Mouse (Mus musculus): ENCODE results near the gene Eif2b2.

Gene Eif2b2

GRCm38 (mm10) chr12:85193923-85194622 lies 25.2 kb upstream of the Eif2b2 start:
- in situ Hi-C loops (cut with MboI, MseI), result loop anchor here (5.0 kb wide), 1 partner anchor 37 kb away; no protein-coding TSS in a partner anchor

DNA sequence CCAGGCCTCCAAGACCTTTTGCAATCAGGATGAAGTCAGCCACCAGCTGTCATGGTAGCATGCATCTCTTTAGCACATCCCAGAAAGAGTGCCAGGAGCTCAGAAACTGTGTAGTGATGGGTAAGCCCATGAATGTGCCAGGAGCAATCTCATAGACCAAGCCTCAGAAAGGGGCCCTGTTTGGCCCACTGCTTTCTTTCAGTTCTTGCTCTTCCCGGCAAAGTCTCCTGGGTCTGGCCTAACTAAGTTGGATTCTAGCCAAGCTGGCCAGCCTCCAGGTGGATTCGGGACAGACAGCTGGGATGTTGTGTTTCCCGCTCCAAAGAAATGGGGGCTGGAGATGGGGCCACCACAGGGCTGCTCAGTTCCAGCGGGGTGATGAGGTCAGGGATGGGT lies 24.7 kb upstream of the Eif2b2 start:
- in situ Hi-C loops (cut with MboI, MseI), result loop anchor here (5.0 kb wide), 1 partner anchor 37 kb away; no protein-coding TSS in a partner anchor

- in situ Hi-C loops (cut with MboI, MseI), result no loop called here
These were observed 24.2 kb upstream of the Eif2b2 start for GRCm38 (mm10) chr12:85195086-85195485.

- in situ Hi-C loops (cut with MboI, MseI), result no loop called here
These were observed 23.1 kb upstream of the Eif2b2 start for GRCm38 (mm10) chr12:85196191-85196590.

- in situ Hi-C loops (cut with MboI, MseI), result no loop called here
These were observed 21.9 kb upstream of the Eif2b2 start for GRCm38 (mm10) chr12:85197371-85197770.

DNA sequence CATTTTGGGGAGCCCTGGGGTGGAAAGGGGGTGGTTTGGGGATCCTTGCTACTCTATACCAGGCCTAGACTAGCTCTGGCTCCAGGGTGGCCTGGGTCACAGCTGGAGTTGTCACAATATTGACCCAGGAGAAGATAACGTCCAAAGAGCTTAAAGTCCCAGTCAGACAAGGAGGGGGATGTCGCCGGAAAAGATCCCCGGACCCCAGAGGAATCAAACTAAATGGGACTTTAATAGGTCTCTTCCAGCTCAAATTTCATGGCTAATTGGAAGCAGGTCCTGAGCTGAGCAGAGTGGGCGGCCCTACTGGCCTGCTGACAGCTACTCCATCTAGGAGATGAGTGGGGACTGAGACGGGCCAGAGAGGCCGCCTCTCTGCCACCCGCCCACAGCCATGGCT lies 21.3 kb upstream of the Eif2b2 start:
- in situ Hi-C loops (cut with MboI, MseI), result no loop called here

DNA sequence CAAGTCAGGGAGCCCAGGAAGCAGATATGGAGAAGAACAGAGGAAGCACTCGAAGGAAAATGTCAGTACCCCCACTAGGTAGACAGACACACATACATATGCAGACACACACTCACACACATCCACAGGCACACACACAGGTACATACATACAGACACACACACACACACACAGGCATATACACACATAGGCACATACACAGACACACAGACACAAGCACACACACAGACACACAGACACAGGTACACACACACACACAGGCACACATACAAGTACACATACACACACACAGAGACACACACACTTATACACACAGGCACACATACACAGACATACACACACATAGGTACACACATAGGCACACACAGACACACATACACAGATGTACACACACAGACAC lies 19.3 kb upstream of the Eif2b2 start:
- in situ Hi-C loops (cut with MboI, MseI), result loop anchor here (25.0 kb wide), 1 partner anchor 1888 kb away; no protein-coding TSS in a partner anchor

DNA sequence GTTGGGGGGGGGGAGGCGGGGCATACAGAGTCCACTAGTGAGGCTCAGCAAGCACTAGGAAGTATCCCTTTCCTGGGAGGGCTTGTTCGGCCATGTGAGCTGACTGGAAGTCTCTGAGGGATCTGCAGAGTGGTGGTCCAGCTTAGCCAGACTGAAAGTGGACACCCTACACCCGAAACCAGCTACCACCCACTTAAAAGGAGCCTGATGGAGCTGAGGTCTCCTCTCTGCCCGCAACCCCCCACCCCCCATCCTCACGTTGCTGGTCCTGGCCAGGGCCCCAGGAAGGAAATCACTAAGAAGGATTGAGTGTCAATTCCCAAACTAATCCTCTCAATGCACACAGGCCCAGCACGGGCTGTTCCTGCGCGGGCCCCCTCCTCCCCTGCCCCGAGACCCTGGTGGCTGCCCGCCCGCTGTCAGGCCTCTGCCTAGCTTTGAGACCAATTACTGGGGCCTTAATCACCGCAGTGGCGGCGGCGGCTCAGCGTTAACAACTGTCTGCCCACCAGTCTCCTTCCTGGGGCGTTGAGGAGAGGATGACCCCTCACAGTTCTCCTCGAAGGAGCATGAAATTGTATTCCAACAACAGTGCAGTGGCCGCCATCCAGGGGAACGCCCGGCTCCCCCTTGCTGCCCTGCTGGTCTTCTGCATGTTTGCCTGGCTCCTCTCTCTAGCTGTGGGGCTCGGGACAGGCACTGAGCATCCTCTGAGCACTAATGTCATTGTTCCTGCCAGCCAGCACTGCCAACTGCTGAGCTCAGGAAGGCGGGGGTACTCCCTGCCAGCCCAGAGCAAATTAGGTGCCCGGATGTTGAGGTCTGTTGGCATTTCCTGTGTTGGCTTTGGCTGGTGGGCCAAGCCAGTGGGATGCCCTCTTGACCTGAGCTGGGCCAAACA lies 18.1 kb upstream of the Eif2b2 start:
- in situ Hi-C loops (cut with MboI, MseI), result loop anchor here (25.0 kb wide), 1 partner anchor 1889 kb away; no protein-coding TSS in a partner anchor

- in situ Hi-C loops (cut with MboI, MseI), result loop anchor here (25.0 kb wide), 1 partner anchor 1889 kb away; no protein-coding TSS in a partner anchor
These were observed 17.5 kb upstream of the Eif2b2 start for GRCm38 (mm10) chr12:85201830-85202147.

DNA sequence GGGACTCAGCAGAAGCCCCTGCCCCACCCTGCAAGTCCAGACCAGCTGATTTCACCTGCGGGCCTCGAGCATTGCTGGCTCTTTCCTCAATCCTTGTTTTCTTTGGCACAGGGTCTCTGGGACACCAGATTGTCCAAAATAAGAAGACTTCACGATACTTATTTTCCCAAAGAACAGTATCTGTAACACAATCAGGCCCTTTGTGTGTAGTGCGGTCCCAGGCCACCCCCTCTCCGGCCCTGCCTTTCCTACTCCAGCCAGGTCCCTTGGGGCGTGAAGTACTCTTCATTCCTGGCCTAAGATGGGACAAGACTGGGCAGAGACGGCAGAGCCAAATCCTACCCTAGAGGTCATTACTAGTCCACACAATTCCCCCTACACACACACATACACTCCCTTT lies 17.1 kb upstream of the Eif2b2 start:
- in situ Hi-C loops (cut with MboI, MseI), result loop anchor here (25.0 kb wide), 1 partner anchor 1890 kb away; no protein-coding TSS in a partner anchor

- in situ Hi-C loops (cut with MboI, MseI), result loop anchor here (25.0 kb wide), 1 partner anchor 1891 kb away; no protein-coding TSS in a partner anchor
These were observed 15.6 kb upstream of the Eif2b2 start for GRCm38 (mm10) chr12:85203699-85204098.

GRCm38 (mm10) chr12:85204105-85204504 lies 15.2 kb upstream of the Eif2b2 start:
- in situ Hi-C loops (cut with MboI, MseI), result loop anchor here (25.0 kb wide), 1 partner anchor 1892 kb away; no protein-coding TSS in a partner anchor

DNA sequence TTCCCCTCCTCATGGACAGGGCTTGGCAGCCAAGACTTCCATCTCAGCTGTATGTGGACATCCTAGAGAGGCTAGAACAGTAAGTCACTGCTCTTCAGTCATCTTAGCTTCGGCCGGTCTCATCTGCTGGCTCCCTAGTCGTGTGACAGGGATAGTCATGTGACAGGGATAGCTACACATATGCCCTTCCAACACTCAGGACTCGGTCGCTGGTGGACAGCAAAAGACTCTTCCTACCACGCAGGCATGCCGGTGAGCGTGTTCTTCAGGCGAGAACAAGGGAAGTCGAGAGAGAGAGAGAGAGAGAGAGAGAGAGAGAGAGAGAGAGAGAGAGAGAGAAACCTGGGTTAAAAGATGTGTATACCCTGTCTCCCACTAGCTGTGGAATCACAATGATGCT lies 13.9 kb upstream of the Eif2b2 start:
- in situ Hi-C loops (cut with MboI, MseI), result loop anchor here (25.0 kb wide), 1 partner anchor 1893 kb away; no protein-coding TSS in a partner anchor

DNA sequence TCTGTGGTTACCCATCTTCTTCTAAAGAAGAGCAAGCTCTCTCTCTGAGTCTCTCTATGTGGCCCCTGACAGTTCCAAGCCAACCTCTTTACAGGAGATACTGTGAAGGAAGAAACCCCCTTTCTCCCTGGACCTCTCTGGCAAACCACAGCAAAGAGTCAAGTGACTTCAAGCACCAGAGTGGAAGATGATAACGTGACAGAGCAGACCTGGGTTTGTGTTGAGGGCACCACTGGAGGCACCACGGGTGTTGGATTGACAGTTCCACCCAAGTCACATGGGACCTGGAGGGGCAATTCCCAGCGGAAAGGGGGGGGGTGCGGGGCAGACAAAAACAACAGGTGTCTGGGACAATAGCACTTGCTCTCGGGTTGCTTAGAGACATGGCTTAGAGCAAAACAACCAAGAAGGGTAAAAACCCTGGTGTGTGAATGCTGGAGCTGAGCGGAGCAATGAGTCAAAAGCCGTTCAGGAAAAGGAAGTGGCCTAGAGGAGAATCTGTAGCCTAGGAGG lies 10.5 kb upstream of the Eif2b2 start:
- in situ Hi-C loops (cut with MboI, MseI), result loop anchor here (25.0 kb wide), 1 partner anchor 1896 kb away; no protein-coding TSS in a partner anchor

DNA sequence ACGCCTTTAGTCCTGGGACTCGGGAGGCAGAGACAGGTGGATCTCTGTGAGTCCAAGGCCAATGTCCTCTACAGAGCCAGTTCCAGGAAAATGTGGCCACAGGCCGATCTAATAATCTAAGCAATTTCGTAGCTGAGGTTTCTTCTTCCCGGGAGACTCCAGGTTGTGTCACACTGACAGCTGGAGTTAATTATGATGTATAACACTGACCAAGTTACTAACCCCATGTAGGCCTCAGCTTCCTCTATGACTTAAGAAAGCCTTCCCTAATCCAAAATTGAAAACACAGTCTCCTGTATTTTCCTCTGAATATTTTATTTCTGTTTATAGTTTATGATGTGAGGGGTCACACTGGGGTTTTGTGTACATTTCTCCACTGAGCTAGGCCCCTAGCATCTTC lies 4.2 kb upstream of the Eif2b2 start:
- in situ Hi-C loops (cut with MboI, MseI), result loop anchor here (10.0 to 25.0 kb wide), 3 partner anchors 50 to 1903 kb away; partner anchors contain the start of gene Rps6kl1

DNA sequence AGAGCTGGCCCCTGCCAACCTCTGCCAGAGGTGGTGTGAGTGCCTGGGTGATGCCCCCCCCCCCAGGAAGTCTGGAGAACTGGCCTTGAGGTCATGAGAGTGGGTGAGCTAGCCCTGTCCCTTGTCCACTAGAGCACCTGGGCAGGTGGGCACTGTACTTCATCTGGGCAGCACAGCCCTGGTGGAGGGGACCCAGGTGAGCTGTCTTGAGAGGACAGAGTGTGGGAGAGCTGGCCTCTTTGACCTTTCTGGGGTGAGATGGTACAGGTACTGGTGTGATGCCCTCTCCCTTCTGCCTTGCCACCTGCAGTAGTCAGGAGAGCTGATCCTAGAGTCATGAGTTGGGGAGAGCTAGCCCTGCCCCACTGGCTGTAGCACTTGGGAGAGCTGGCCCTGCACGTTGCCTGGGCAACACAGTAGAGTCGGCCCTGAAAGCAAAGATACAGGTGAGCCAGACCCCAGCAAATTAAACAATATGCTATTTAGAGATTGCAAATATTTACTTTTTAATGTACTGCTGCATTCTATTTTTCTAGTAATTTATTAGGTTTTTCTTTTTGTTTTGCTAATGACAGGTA lies 1.5 kb upstream of the Eif2b2 start:
- in situ Hi-C loops (cut with MboI, MseI), result loop anchor here (10.0 to 25.0 kb wide), 3 partner anchors 47 to 1906 kb away; partner anchors contain the start of gene Rps6kl1

GRCm38 (mm10) chr12:85219905-85220290 lies 617 bp downstream of the Eif2b2 start:
- in situ Hi-C loops (cut with MboI, MseI), result loop anchor here (10.0 to 25.0 kb wide), 3 partner anchors 45 to 1908 kb away; partner anchors contain the start of gene Rps6kl1

DNA sequence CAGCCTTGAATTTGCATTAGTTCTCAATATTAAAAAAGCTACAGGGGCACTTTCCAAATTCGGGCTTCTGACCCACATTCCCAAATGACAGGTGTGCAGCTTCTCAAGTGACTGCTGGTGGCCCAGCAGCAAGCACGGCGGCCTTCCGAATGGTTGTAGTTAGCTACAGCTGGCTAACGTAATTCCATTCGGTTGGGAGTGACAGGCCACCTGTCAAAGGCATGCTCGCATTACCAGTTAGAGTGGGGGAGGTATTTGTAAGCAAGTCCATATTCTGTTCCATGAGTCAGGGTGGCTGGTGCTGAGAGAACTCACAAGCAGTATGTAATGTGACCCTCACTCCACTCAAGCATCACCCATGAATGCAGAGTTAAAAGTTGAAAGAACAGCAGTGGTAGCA lies 7.9 kb downstream of the Eif2b2 start:
- in situ Hi-C loops (cut with MboI, MseI), result no loop called here

DNA sequence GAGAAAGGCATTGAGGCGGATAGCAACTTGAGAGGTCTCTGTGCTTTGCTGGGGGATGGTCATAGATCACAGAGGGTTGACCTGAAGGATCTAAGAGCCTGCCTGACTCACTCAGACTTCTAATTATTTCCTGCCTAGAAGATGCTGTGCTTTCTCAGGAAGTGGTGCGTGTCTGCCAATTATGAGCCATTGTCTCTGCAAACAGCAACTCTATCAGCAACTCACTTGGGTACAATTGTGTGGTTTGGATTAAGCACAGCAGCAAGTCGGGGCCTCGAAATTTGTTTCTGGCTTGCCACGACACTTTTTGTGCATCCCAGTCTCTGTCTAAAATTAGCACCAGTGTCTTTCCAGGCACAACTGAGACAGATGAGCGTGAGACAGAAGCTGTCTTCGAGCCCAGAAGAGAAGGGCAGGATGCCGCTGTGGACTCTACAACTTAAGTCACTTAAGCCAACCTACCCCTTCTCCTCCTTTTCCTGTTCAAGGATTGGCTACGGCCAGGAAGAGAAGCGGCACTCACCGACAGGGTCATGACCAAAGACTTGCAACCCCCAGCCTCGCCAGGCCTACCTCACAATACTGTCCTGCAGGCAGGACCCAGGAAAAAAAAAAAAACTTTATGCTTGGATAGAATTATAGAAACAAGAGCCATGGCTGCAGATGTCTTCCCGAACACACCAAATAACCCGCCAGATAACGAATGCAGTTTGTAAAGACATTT lies 8.8 kb downstream of the Eif2b2 start:
- in situ Hi-C loops (cut with MboI, MseI), result no loop called here

Data from T-helper 1 cell (primary cell).